Mouse (Mus musculus) heart, embryonic 14.5 days (tissue): Measurements from ENCODE around the gene Slc11a1. TPM values are rescaled to one million over a fixed set of nuclear protein-coding genes. Genes with fewer than 3 reads are reported as not detected.
A peak's percentile ranks its signal among the peaks of the same experiment; 100 is the strongest.

Experiments
- ATAC-seq: fragments of 200-750 bp; cut with Nextera tagmentation; 2 replicates; pipeline ENCODE4 v1.8.0; 2017; ENCODE audit warnings: low read depth, moderate TSS enrichment; ENCODE audit not compliant: insufficient number of reproducible peaks, insufficient read depth, low FRiP score
- H3K27ac ChIP-seq, 2 experiments: fragments of 200-500 bp in 1 of 2; fragments of 300-500 bp in 1 of 2; sonication (generic) in 1 of 2; replicated peaks in 1 of 2; 2 replicates each; pipeline ENCODE4 v1.5.1; 2012 to 2014; ENCODE audit warnings: low read depth in 2 of 2, low read length in 2 of 2, control low read depth in 1 of 2, mild to moderate bottlenecking in 1 of 2, mixed read lengths in 1 of 2; ENCODE audit not compliant: control insufficient read depth in 1 of 2, insufficient read depth in 1 of 2
- H3K27me3 ChIP-seq: fragments of 300-500 bp; sonication (generic); 2 replicates; pipeline ENCODE4 v1.6.1; 2014; ENCODE audit warnings: mild to moderate bottlenecking, low read length, control low read depth; ENCODE audit not compliant: control insufficient read depth, insufficient read depth
- H3K36me3 ChIP-seq: fragments of 300-500 bp; sonication (generic); 2 replicates; pipeline ENCODE4 v1.6.1; 2014; ENCODE audit warnings: mild to moderate bottlenecking, control low read depth, low read length, mixed read lengths; ENCODE audit not compliant: control insufficient read depth, insufficient read depth
- H3K4me1 ChIP-seq, 2 experiments: fragments of 200-500 bp in 1 of 2; fragments of 300-500 bp in 1 of 2; sonication (generic) in 1 of 2; 2 replicates each; pipeline ENCODE4 v1.6.1; 2012 to 2014; ENCODE audit warnings: low read length in 2 of 2, control low read depth in 1 of 2, mixed read lengths in 1 of 2; ENCODE audit not compliant: control insufficient read depth in 2 of 2, insufficient read depth in 2 of 2
- H3K4me2 ChIP-seq: fragments of 300-500 bp; sonication (generic); 2 replicates; pipeline ENCODE4 v1.6.1; 2014; ENCODE audit warnings: mild to moderate bottlenecking, low read length
- H3K4me3 ChIP-seq, 2 experiments: fragments of 200-500 bp in 1 of 2; fragments of 300-500 bp in 1 of 2; sonication (generic) in 1 of 2; 2 replicates each; pipeline ENCODE4 v1.5.1; 2012 to 2014; ENCODE audit warnings: low read length in 2 of 2, mild to moderate bottlenecking in 2 of 2, control low read depth in 1 of 2, low read depth in 1 of 2, moderate library complexity in 1 of 2; ENCODE audit not compliant: control insufficient read depth in 1 of 2, insufficient read depth in 1 of 2
- H3K9ac ChIP-seq: fragments of 300-500 bp; sonication (generic); 2 replicates; pipeline ENCODE4 v1.6.1; 2014; ENCODE audit warnings: mild to moderate bottlenecking, low read length
- H3K9me3 ChIP-seq: fragments of 300-500 bp; sonication (generic); 2 replicates; pipeline ENCODE4 v1.6.1; 2016; ENCODE audit warnings: low read length, control low read depth; ENCODE audit not compliant: control insufficient read depth
- WGBS: fragments of 180-500 bp; shearing (Covaris S2); extraction: QIAGEN DNeasy Blood & Tissue Kit; methylation state at CpG from one replicate; pipeline ENCODE4 v1.1.7; 2014; 5-methylcytosine and 5-hydroxymethylcytosine counted together
- polyA plus RNA-seq: library from polyadenylated mRNA; unstranded; fragments of >200 nt; fragmentation: Nextera tagmentation; extraction: Ambion mirVana; gene quantifications from 2 replicates; pipeline ENCODE4 v1.2.1, GENCODE M21; 2014

Slc11a1 gene
- polyA plus RNA-seq, 1 experiment from 2014 or later: 4.4 TPM

DNA sequence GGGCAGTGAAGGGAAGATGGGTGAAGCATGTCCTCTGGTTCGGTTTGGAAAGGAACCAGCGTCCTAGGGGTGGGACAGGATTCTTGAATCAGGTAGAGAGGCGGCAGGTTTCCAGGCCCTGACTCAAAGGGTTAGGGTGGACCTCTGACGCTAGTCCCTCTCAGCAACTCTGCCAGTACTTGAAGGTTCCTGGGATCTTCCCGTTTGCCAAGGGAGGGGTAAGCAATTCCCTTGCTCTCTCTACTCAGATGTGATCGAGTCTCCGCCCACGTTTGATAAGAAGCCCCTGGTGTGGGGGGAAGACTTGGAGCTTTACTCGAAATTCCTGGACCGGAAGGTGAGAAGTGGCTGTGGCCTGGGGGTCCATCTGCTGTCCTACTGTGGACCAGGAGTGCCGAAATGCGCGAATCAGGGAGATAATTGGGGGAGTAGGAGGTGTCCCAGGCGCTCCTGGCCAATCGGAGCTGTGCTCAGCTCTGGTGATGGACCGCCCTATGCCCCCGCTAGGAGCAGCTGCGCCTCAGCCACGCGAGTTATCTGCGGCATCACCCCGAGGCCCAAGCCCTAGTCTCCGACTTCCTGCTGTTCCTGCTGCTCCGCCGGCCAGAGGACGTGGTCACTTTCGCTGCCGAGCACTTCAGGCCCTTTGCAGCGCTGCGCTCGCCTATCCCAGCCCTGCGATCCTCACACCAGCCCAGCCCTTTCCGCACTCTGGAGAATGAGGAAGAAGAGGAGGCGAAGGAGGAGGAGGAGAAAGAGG, 6.9 kb upstream of the Slc11a1 start:
- peak; percentile 55 for ATAC-seq
- WGBS: 6% methylated on average over 33 of the region's 34 CpGs
- H3K4me2 ChIP-seq: peak overlapping the region; percentile 81
- no peaks in the 10 kb centered on the region for H3K36me3 ChIP-seq
- H3K27ac ChIP-seq: no peak overlapping the region; a peak in 1 of 4 replicates
- H3K4me3 ChIP-seq: peak overlapping the region; percentile 40 to 42
- H3K4me1 ChIP-seq: peaks cover 3 to 9% of the 10 kb centered on the region in 2 experiments; a peak in 1 of 4 replicates
- peak overlapping the region; percentile 54 for H3K9ac ChIP-seq
- no peaks in the 10 kb centered on the region for H3K27me3 ChIP-seq
- H3K9me3 ChIP-seq: no peaks in the 10 kb centered on the region

DNA sequence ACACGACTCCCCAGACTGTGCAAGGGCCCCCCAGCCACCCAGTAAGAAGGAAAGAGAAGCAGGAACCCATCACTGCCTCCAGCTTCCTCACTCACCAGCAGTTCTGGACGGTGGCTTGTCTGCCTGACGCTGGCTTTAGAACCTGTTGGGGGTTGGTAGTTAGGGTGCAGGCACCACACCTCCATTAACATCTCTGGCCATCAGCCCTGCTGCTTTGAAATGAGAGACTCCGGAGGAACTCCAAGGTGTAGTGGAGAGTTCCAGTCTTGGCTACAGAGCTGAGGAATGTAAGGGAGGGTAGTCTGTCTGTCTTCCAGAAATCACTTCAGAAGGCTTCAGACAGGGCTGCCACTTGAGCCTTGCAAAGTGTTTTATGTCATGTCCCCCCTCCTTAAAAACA, 5.0 kb upstream of the Slc11a1 start:
- no peak overlapping the region for H3K27ac ChIP-seq
- no peaks in the 10 kb centered on the region for H3K9me3 ChIP-seq
- ATAC-seq: no peak
- H3K9ac ChIP-seq: no peak overlapping the region
- peaks cover 5 to 11% of the 10 kb centered on the region in 2 experiments; a peak in 2 of 4 replicates for H3K4me1 ChIP-seq
- H3K36me3 ChIP-seq: no peaks in the 10 kb centered on the region
- no peak overlapping the region for H3K4me3 ChIP-seq
- no peaks in the 10 kb centered on the region for H3K27me3 ChIP-seq
- 38% methylated on average over 4 of the region's 4 CpGs for WGBS
- no peak overlapping the region for H3K4me2 ChIP-seq

DNA sequence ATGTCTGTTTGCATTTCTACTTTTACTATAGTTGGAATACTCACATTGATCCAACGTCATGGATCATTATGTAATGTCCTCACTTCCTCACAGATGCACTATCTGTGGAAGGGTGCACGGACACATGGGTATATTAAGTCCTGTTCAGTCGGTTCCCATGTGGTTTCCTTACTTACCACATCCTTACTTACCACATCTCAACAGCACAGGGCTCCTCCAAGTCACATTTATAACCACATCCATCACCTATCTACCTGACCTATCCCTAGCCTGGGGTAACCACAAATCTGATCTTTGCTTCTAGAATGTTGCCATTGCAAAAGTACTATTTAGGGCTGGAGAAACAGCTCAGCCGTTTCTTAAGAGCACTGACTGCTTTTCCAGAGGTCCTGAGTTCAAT, 1.6 kb upstream of the Slc11a1 start:
- Histone ChIP-seq H3K9ac (no peak overlapping the region), H3K27me3 (no peaks in the 10 kb centered on the region), H3K4me1 (peaks cover 5 to 6% of the 10 kb centered on the region in 2 experiments; a peak in 2 of 4 replicates), H3K9me3 (no peaks in the 10 kb centered on the region), H3K4me2 (no peak overlapping the region), H3K4me3 (no peak overlapping the region), H3K27ac (no peak overlapping the region), H3K36me3 (no peaks in the 10 kb centered on the region)
- no peak for ATAC-seq
- WGBS: 64% methylated on average over 4 of the region's 4 CpGs

GRCm38 (mm10) chr1:74375561-74375960, 566 bp downstream of the Slc11a1 start:
- Histone ChIP-seq H3K4me3 (no peak overlapping the region), H3K36me3 (no peaks in the 10 kb centered on the region), H3K27ac (no peak overlapping the region), H3K9me3 (no peaks in the 10 kb centered on the region), H3K9ac (no peak overlapping the region), H3K27me3 (no peaks in the 10 kb centered on the region), H3K4me1 (peaks cover 5 to 6% of the 10 kb centered on the region in 2 experiments; a peak in 2 of 4 replicates), H3K4me2 (no peak overlapping the region)
- WGBS: 74% methylated on average over 10 of the region's 10 CpGs
- ATAC-seq: no peak

- 78% methylated on average over 4 of the region's 4 CpGs for WGBS
These were observed 1.4 kb downstream of the Slc11a1 start for GRCm38 (mm10) chr1:74376396-74376795.

GRCm38 (mm10) chr1:74379058-74379504, 4.1 kb downstream of the Slc11a1 start:
- ATAC-seq: no peak
- H3K4me2 ChIP-seq: no peak overlapping the region
- peaks cover 5 to 6% of the 10 kb centered on the region in 2 experiments; a peak in 2 of 4 replicates for H3K4me1 ChIP-seq
- H3K9ac ChIP-seq: no peak overlapping the region
- WGBS: 79% methylated on average over 7 of the region's 7 CpGs
- H3K36me3 ChIP-seq: no peaks in the 10 kb centered on the region
- H3K27ac ChIP-seq: no peak overlapping the region
- no peak overlapping the region for H3K4me3 ChIP-seq
- no peaks in the 10 kb centered on the region for H3K27me3 ChIP-seq
- H3K9me3 ChIP-seq: no peaks in the 10 kb centered on the region

More at GRCm38 (mm10) chr1:74376396-74376795, 1.4 kb downstream of the Slc11a1 start:
- no peak overlapping the region for H3K4me2 ChIP-seq
- H3K36me3 ChIP-seq: no peaks in the 10 kb centered on the region
- no peaks in the 10 kb centered on the region for H3K9me3 ChIP-seq
- H3K4me3 ChIP-seq: no peak overlapping the region
- H3K9ac ChIP-seq: no peak overlapping the region
- no peaks in the 10 kb centered on the region for H3K27me3 ChIP-seq
- no peak for ATAC-seq
- no peak overlapping the region for H3K27ac ChIP-seq
- peaks cover 5 to 6% of the 10 kb centered on the region in 2 experiments; a peak in 2 of 4 replicates for H3K4me1 ChIP-seq

- Histone ChIP-seq H3K27me3 (no peaks in the 10 kb centered on the region), H3K36me3 (no peaks in the 10 kb centered on the region), H3K4me3 (no peak overlapping the region), H3K9ac (no peak overlapping the region), H3K27ac (no peak overlapping the region), H3K4me2 (no peak overlapping the region), H3K9me3 (no peaks in the 10 kb centered on the region), H3K4me1 (peaks cover 0 to 4% of the 10 kb centered on the region in 2 experiments; a peak in 1 of 4 replicates)
- ATAC-seq: no peak
- 86% methylated on average over 5 of the region's 5 CpGs for WGBS
These were observed 5.5 kb downstream of the Slc11a1 start for GRCm38 (mm10) chr1:74380484-74380883.
